Mouse (Mus musculus) adrenal gland, postnatal 10 days (tissue): ENCODE results near the gene Tbc1d8. TPM values are rescaled to one million over a fixed set of nuclear protein-coding genes. Genes with fewer than 3 reads are reported as not detected.

ENCODE experiments used
- DNase-seq: peaks from one replicate; pipeline ENCODE4 v3.0.0; 2021; ENCODE audit warnings: mixed read lengths
- long read RNA-seq, 2 experiments: library from polyadenylated mRNA; stranded (forward); transcript quantifications; one replicate each; pipeline ENCODE4 v2.0.0; 2021
- total RNA-seq, 2 experiments: library from RNA; stranded (reverse); gene quantifications; 2 replicates each; pipeline ENCODE4 v1.2.3; 2021

Tbc1d8 gene
- 10 to 100 TPM in 1 of 2 experiments, 1 to 10 TPM in 1; 9.2 to 12.4 TPM for total RNA-seq
- long read RNA-seq, experiment 1, full-length matches to known transcripts, result 2 of 6 reads
- long read RNA-seq, experiment 1, partial matches to known transcripts, result 3 of 6 reads
- long read RNA-seq, experiment 1, other reads (novel, unspliced or antisense), result 1 of 6 reads
- long read RNA-seq, experiment 2, full-length matches to known transcripts, result 5 of 9 reads
- long read RNA-seq, experiment 2, partial matches to known transcripts, result 2 of 9 reads
- long read RNA-seq, experiment 2, other reads (novel, unspliced or antisense), result 2 of 9 reads

DNA sequence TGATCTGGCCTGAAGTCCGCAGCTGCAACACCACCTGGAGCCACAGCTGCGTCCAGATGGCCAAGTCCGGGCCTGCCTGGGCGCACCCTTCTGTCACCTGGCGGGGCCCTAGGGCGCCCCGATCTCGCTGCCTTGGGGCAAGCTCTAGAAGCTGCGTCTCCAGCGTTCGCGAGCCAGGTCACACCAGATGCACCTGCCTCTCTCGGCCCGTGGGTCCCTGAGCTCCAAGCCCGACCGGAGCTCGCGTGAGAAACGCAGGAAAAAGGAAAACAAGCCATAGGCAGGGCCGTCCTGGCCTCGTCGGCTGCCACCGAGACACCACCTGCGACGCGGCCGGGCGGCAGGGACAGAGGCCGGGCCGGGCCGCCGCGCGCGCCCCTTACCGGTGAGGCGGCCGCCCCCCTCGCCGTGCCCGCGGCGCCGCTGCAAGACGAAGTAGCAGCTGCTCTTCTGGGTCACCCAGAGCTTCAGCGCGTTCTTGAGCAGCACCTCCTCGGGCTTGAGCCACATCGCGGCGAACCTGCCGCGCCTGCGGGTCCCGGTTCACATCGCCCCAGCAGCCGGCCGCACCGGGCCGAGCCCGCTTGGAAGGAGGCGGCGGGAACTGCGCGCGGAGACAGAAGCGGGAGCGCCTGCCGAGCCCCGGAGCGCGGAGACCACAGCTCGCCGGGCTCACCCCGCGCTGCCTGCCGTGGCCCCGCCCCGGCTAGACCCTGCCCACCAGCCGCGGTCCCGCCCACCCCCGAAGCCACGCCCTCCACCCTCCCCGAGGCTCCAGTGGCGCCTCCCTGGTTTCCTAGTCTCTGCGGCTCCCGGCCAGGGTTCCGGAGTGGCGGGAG is at the start of gene Tbc1d8:
TSS of gene Tbc1d8 (minus strand) at position 699 of the 839 bp plus-strand sequence.
- peak; percentile 96 for DNase-seq

DNA sequence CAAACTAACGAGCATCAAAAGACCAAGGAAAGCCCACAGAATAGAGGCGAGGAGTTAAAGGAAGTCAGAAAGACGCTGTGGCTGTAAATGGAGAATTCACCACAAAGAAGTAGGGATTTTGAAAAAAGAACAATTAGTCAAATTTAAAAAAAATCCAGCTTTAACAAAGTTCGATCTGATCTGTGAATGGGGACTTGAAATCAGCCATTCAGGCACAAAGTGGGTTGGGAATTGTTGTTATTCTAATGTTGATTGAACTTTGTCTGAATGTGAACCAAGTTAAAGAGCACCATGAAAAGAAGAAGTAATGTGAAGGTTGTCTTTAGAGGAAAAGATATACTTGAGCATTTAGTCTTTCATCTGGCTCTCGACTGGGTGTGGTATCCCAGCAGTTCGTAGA is 49.8 kb upstream of the Tbc1d8 start:
- DNase-seq, result no peak

DNA sequence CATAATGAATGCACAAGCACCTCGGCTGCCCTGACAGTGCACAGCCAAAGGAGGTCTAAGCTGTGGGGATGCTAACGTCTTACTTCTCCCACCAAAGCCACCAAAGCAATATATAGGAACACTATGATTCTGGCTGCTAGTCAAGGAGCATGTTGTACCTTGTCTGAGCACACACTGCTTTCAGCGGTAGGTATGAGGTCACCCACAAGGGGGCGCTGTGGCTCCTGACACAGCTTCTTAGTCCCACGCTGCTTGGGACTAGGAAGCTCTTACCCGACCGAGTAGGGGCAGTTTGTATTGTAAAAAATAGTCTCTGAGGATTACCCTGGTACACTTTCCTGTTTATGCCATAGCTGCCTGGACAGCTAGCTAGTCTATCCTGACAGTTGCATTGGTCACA is 48.9 kb upstream of the Tbc1d8 start:
- peak; percentile 91 for DNase-seq

DNA sequence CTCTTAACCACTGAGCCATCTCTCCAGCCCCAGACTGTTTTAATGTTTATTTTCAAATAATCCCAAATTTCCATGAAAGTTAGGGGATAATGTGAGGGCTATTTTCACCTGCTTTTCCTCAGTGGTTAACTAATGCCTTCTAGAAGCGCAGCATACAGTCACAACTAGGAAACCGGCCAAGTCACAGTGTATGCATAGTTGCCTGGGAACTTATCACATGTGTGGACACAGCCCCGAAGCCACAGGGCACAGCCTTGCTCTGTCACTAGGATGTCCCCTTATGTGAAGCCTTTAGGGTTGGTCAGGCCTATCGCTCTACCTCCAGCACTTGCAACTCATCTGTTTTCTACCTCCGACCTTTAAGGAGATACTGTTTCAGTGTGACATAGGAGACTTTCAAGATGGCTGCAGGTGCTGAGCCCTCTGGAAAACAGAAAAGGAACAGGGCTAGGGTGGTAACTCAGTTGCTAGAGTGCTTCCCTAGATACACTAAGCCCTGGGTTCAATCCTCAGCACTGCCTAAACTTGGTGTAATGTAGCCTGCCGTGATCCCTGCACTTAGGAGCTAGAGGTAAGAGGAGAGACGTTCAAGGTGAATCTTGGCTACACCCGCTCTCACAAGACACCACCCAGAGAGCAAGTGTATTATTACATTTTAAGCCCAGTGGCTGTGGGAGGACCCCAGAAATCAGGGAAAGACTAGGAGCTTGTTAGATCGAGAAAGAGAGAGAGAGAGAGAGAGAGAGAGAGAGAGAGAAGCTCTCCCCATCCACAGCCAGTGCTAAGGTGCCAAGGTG is 48.0 kb upstream of the Tbc1d8 start:
- DNase-seq, result no peak

DNA sequence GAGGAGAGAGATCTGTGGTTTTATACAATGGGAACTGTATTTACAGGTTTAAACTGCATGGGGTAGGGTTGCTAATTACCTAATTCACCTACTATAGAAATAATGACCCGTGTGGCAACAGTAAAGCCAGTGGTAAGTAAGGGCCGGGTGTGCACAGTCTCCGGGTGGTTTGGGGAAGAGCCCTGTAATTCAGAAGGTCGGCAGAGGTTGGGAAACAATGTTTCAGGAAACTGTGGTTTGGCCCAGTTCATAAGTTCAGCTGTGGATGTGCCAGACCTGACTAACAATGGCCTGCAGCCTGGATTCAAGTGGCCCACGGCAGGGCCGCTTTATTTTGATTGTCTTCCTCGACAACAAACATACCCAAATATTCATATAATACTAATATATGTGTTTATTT is 47.2 kb upstream of the Tbc1d8 start:
- no peak for DNase-seq

DNA sequence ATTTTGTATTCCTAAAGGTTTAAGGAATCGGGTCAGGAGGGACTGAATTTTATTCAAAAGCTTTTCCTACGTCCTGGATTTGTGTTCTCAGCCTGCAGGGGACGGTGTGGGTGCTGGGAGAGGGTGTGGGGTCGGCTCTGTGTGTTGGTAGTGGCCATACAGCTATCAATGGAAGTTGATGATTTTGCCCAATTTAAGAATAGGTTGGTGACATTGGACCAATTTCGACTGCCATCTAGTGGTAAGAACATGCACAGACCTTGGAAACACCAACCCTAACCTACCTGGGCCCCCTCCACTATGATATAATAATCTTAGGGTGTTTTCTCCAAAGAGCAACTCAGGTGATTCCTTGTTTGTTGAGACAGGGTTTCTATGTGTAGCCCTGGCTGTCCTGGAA is 44.0 kb upstream of the Tbc1d8 start:
- no peak for DNase-seq

DNA sequence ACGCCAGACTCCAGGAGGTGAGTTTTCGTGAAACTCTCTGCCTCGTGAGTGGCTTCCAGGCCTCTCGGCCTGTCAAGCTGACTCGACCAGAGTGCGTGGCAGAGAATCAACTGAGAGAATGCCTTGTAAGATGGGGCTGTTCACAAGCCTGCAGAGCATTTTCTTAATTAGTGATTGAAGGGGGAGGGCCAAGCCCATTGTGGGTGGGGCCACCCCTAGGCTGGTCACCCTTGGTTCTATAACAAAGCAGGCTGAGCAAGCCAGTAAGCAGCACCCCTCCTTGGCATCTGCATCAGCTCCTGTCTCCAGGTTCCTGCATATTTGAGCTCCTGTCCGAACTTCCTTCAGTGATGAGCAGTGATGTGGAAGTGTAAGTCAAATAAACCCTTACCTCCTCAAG is 42.8 kb upstream of the Tbc1d8 start:
- DNase-seq, result no peak

DNA sequence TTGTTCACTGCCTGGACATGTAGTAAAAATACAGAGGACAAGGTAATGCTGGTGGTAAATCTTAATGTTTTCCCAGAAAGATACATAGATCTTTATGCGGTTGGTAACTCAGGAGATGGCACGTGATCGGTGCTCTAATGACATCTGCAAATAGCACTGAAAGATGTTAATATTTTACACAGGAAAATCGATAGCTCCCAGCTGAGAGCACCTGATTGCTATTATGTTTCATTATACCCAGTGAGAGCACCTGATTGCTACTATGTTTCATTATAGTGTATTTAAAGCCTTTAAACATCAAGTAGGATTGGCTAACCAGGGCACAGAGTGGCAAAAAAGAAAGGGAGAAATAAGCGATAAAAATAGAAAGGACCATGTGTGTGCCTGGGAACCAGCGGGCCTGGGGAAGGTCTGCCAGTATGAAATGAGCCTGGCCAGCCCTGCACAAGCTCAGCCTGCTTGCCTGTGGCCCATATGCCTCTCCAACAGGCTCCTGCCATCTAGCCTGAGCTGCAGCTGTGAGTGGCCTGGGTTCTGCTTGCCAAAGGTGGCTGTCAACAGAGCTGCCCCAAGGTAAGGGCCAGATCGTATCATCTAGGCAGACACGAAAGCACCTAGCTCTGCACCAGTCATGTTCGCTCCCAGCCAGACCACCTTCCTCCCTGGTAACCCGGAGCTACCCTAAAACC is 36.9 kb upstream of the Tbc1d8 start:
- no peak for DNase-seq

DNA sequence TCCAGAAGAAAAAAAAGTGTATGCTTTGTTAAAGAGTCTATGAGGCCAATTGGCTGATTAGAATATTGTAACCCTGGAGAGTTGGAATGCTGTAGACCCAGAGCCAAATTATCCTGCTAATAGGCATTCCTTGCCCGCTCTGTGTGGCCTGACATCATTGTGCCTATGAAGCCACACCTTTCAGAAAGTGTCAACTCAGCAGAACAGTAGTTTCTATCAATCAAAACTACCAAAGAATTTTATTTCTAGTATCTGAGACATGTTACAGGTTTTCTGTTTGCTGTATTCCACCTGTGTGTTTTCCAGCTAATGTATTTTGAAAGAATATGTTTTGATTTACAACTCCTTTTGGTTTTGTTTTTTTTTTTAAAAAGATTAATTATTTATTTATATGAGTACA is 33.6 kb upstream of the Tbc1d8 start:
- DNase-seq, result no peak

DNA sequence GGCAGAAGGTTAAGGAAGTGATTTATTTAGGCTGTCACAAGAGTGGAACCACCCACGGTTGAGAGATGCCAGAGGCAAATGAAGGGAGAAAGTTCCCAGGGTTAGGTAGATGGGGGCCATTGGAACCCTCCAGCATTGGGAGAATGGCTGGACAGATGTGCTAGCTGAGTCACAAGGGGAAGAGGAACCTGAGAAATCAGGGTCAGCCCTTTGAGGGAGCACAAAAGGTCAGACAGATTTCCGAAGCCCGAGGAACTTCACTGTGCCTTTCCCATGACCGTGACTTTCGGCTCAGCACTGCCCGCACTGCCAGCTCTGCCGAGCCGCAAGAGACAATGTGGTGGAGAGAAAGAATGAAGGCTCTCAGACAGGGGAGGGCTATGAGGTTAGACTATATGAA is 33.2 kb upstream of the Tbc1d8 start:
- DNase-seq, result no peak

DNA sequence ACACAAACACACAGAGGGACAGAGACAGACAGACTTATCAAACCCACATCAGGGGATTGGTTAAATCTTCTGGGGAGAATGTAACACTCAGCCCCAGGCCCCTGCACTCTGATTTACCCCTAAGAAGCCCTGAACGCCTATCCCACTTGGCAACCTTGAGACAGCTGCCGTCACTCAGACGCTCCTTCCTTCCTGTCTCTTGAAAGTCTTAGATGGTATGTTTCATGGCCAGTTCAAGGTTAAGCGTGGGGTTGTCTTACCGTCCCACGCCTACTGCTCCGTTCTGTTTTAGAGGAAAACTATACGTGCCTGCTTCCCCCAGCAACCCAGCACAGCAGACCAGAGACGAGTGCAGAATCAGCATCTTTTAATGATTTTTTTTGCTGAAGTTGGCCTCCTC is 27.0 kb upstream of the Tbc1d8 start:
- DNase-seq, result no peak

DNA sequence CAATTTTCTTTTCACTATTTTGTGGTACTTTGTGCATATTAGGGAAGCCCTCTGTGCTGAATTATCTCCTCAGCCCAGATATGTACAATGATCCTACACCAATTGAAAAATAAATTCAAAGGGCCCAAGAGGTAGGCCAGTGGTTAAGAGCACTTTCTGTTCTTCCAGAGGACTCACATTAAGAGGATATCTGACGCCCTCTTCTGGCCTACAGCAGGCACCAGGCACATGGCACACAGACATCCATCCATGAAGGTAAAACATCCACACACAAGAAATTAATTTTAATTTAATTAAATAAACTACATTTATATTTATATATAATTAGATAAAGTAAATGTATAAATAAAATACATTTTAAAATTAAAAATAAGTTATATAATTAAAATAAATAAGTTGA is 25.7 kb upstream of the Tbc1d8 start:
- no peak for DNase-seq

DNA sequence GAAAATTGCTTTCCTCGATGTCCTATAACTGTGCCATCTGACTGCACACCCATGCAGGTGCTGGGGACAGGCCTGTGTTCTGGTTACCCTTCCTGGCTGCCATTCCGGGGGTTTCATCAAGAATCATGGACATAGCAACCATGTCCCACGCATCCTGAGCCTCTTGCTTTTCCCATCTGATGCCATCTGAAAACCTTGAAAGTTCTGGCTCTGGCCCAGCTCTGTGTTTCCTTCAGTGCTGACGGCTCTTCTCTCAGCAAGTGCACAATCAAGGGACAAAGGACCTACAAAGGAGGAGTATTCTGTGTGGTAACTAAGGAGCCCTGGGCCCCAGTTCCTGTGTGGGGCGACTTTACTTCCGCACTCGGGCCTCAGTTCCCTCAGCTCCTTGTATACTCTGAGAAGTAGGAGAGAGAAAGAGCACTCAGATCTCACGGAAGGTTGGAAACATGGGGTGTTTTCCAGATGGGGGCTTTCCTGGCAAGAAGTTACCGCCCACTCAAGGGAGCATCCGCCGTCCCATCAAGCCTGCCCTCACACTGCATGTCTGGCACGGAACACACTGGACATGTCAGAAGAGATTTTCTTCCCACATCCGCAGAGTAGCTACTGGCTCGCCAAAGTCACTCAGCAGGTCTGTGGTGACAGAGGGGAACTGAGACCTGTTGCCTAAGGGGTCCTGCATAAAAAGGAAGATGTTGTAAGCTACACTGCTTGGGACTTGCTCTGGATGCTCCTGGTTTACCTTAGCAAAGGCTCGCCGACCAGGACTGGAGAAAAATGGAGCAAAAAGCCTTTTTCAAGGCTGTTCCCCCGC is 24.5 kb upstream of the Tbc1d8 start:
- DNase-seq, result peak; percentile 57

DNA sequence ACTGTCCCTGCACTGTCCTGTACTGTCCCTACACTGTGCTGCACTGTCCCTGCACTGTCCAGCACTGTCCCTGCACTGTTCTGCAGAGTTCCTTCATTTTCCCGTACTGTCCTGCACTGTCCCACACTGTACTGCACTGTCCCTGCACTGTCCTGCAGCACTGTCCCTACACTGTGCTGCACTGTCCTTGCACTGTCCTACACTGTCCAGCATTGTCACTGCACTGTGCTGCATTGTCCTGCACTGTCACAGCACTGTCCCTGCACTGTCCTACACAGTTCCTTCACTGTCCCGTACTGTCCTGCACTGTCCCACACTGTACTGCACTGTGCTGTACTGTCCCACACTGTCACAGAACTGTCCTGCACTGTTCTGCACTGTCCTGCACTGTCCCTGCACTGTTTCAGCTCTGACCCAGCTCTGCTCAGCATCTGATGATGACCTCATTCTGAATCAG is 21.0 kb upstream of the Tbc1d8 start:
- no peak for DNase-seq

DNA sequence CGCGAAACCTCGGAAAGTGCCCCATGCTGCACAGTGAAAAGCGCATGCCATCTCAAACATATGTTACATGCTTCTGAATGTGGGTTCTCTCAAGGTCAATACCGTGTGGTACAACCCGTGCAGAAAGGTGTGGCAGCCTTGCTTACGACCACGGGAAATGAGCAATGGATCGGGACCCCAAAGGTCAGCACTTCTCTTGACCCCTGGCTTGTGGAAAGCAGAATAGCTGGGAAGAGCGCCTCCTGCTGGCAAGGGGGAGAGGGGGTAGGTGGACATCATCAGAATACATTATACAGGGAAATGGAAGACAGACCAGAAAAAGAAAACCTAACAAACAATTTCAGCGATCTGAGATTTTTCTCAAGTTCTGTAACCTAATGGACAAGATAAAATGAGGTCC is 19.2 kb upstream of the Tbc1d8 start:
- no peak for DNase-seq

DNA sequence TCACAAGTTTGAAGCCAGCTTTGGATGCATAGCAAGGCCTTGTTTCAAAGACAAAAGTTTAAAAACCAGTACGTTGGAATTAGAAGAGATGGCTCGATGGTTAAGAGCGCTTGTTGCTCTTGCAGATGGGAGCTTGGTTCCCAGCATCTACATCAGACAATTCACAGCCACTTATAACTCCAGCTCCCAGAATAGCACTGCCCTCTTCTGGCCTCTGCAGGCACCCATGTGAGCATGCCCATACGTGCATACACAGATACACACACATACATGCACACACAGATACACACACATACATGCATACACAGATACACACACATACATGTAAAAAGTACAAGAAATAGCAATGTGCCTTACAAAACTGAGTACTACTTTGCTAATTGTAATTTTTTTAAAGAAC is 18.4 kb upstream of the Tbc1d8 start:
- no peak for DNase-seq

DNA sequence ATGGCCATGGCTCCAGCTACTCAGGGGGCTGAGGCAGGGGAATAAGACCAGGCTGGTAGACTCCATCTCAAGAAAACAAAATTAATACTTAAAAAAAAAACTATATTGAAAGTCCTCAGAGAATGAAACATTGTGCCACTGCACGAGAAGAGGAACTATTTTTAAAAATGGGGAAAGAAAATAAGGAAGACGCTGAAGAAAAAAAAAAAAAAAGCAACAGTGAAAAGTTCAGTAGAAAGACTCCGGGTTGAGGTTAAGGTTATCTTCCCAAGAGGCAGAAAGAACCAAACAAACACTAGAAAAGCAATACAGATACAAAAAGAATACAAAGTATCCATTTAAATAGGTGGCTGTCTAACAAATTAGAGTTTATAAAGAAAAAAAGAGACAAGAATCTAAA is 15.1 kb upstream of the Tbc1d8 start:
- no peak for DNase-seq

DNA sequence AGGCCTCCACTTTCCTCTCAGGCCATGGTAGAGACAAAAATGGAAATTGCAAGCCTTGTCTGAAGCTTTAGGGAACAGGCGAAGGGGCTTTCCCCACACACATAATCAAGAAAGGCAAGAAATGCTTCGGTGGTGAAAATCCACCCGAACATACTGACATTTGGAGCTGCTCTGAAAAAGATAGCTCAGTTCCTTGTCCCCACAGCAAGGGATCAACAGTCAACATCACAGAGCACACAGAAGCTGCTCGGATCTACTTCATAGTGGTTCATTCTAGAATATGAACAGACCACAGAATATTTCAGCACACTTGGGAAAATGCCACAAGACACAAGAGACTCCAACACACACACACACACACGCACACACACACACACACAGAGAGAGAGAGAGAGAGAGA is 14.6 kb upstream of the Tbc1d8 start:
- no peak for DNase-seq

DNA sequence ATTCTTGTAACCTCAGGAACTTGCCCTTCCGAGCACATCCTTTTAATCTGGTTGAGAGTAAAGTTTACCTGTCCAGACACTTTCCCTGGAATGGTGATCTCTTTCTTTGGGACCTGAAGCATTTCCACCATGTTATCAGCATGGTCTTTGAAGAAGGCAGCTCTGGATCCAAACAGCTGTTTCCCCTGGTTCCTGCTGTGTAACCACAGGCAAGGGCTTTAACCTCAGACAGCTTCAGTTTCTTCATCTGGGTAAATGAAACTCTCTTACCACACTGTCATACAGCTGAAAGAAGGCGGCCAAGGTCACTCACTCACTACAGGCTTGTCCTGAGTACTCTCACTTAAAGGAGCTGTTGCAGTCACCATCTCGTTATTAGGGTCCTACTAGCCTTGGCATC is 8.8 kb upstream of the Tbc1d8 start:
- no peak for DNase-seq

DNA sequence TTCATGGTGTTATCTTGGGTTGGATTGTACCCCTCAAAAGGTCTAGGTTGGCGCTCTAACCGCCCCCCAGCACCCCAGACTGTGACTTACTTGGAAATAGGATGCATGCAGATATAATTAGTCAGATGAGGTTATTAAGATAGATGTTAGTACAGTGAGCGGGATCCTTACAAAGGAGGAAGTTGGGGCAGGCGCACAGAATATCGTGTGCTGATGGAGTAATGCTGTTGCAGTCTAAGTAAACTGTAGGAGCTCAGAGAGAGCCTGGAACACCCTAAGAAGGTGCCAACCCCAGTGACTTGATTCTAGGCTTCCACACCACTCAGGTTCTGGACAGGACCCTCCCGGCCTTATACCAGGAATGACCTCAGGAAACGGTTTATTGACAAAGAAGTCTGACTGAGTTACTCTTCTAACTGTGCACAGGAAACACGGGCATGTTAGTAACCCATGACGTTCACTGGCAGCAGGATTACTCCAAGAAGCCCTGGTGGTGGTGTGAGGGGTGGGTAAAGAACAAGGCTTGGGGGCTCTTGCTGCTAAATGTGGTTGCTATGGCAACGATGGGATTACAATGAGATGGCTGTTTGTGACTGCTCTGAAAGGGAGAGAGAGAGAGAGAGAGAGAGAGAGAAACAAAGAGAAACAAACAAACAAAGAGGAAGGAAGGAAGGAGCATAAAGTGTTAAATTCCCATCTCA is 3.7 kb upstream of the Tbc1d8 start:
- no peak for DNase-seq

DNA sequence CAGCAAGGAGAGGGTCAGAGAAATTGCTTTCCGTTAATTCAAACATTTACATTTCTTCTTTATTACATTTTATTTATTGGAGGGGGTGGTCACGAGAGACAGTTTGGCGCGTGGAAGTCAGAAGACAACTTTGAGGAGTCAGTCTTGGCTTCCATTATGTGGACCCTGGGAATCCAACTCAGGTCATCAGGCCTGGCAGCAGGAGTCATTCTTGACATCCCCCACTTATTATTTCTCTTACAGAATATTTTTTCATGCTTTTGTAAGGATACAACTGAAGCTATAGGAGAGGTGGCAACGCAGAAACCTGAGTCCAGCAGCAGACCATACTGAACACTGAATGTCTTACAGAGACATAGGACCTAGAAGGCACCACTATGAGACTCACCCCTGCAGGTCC is 699 bp upstream of the Tbc1d8 start:
- DNase-seq, result no peak
